Comparison of ENCODE assay signal across 18 mouse cellular contexts in genomic region chr10:88603256-88603655, GRCm38 (mm10). TPM values are rescaled to one million over a fixed set of nuclear protein-coding genes. Genes with fewer than 3 reads are reported as not detected.
DNase-seq lines count a peak whose midpoint lies in the region; ATAC-seq lines count a peak whose summit lies in the region.
"Had no signal": no experiment of that assay in that cellular context is flagged by ENCODE, and none has a peak within 500 bp of the region (broad histone marks: within the 10 kb centered on the region; RNA-seq: fewer than 3 reads in every experiment).

No protein-coding gene starts in this region.

- H3K4me3 ChIP-seq in neural tube, embryonic 15.5 days (replicated peaks), result no peak overlapping the region
- H3K4me3 ChIP-seq in hindbrain, embryonic 11.5 days (ENCODE audit: low read depth, low read length), result no peak overlapping the region
- peak overlapping the region; percentile 2; the same call in 1 of the 2 replicates for H3K4me3 ChIP-seq in limb, embryonic 15.5 days
- H3K4me3 ChIP-seq in kidney, embryonic 16.5 days (ENCODE audit: low read length), result no peak overlapping the region
- H3K4me3 ChIP-seq: erythroblast, embryonic 14.5 days; heart, embryonic 13.5 days had no signal

- no peaks in the 10 kb centered on the region for H3K27me3 ChIP-seq in neural tube, embryonic 15.5 days (replicated peaks)
- no peaks in the 10 kb centered on the region for H3K27me3 ChIP-seq in hindbrain, embryonic 11.5 days (ENCODE audit: control insufficient read depth, insufficient read depth, low read length)
- no peaks in the 10 kb centered on the region for H3K27me3 ChIP-seq in limb, embryonic 15.5 days
- H3K27me3 ChIP-seq in kidney, embryonic 16.5 days (ENCODE audit: insufficient read depth, low read length), result no peaks in the 10 kb centered on the region
- H3K27me3 ChIP-seq: heart, embryonic 13.5 days had no signal

- peak; percentile 32 for DNase-seq in neural tube, embryonic 10.5 days (ENCODE audit: extremely low spot score, low spot score)
- DNase-seq in hindbrain, embryonic 11.5 days (ENCODE audit: low spot score), result peak; percentile 46
- DNase-seq in frontal cortex, adult 2 months (ENCODE audit: extremely low spot score in 1 of 2, low spot score in 1 of 2), result no peak
- no peak for DNase-seq in thymus, postnatal 4 days
- DNase-seq: forebrain, postnatal 0 days; gastrocnemius, postnatal 14 days; heart, postnatal 4 days; kidney, adult 11 months; kidney, postnatal 4 days; layer of hippocampus, postnatal 36 days; left cerebral cortex, postnatal 4 days; lung, postnatal 14 days had no signal

- no peaks in the 10 kb centered on the region for H3K9me3 ChIP-seq in neural tube, embryonic 15.5 days (replicated peaks)
- H3K9me3 ChIP-seq in hindbrain, embryonic 11.5 days (ENCODE audit: control insufficient read depth, low read length), result no peaks in the 10 kb centered on the region
- no peaks in the 10 kb centered on the region for H3K9me3 ChIP-seq in limb, embryonic 15.5 days
- no peaks in the 10 kb centered on the region for H3K9me3 ChIP-seq in kidney, embryonic 16.5 days (ENCODE audit: low read length)
- H3K9me3 ChIP-seq: heart, embryonic 13.5 days had no signal

- ATAC-seq in neural tube, embryonic 15.5 days (ENCODE audit: low FRiP score), result no peak
- peak; percentile 58; the same call in 1 of the 2 replicates for ATAC-seq in hindbrain, embryonic 11.5 days (ENCODE audit: low FRiP score)
- no peak for ATAC-seq in limb, embryonic 15.5 days (ENCODE audit: insufficient number of reproducible peaks, low FRiP score, low TSS enrichment, low read depth)
- ATAC-seq in kidney, embryonic 16.5 days (ENCODE audit: low FRiP score, low TSS enrichment), result no peak
- ATAC-seq: forebrain, postnatal 0 days had no signal

- H3K4me2 ChIP-seq in neural tube, embryonic 15.5 days, result no peak overlapping the region
- no peak overlapping the region; the same call in 1 of the 2 replicates for H3K4me2 ChIP-seq in hindbrain, embryonic 11.5 days (replicated peaks; ENCODE audit: low read depth, low read length)
- no peak overlapping the region for H3K4me2 ChIP-seq in limb, embryonic 15.5 days
- no peak overlapping the region for H3K4me2 ChIP-seq in kidney, embryonic 16.5 days (replicated peaks; ENCODE audit: low read depth, low read length)
- H3K4me2 ChIP-seq: heart, embryonic 13.5 days had no signal

- H3K9ac ChIP-seq in neural tube, embryonic 15.5 days (replicated peaks), result no peak overlapping the region
- H3K9ac ChIP-seq in hindbrain, embryonic 11.5 days (ENCODE audit: low read depth, low read length), result no peak overlapping the region
- no peak overlapping the region for H3K9ac ChIP-seq in limb, embryonic 15.5 days
- no peak overlapping the region for H3K9ac ChIP-seq in kidney, embryonic 16.5 days (replicated peaks; ENCODE audit: low read length)
- H3K9ac ChIP-seq: forebrain, postnatal 0 days; heart, embryonic 13.5 days had no signal

- WGBS in neural tube, embryonic 15.5 days, result 19% methylated on average over 5 of the region's 5 CpGs
- WGBS in hindbrain, embryonic 11.5 days, result 18% methylated on average over 5 of the region's 5 CpGs
- WGBS in limb, embryonic 15.5 days, result 9% methylated on average over 5 of the region's 5 CpGs
- WGBS in kidney, embryonic 16.5 days, result 16% methylated on average over 5 of the region's 5 CpGs

- 0 out of 2 replicates have a peak, but pooled peaks cover 6% of the 10 kb centered on the region for H3K4me1 ChIP-seq in neural tube, embryonic 15.5 days
- 0 out of 2 replicates have a peak, but pooled peaks cover 2% of the 10 kb centered on the region for H3K4me1 ChIP-seq in hindbrain, embryonic 11.5 days (replicated peaks; ENCODE audit: control insufficient read depth, insufficient read depth, low read length)
- peaks cover 4% of the 10 kb centered on the region; the same call in 1 of the 2 replicates for H3K4me1 ChIP-seq in limb, embryonic 15.5 days
- peaks cover 6% of the 10 kb centered on the region; the same call in 1 of the 2 replicates for H3K4me1 ChIP-seq in kidney, embryonic 16.5 days (ENCODE audit: insufficient read depth, low read length)

- no peak overlapping the region for H3K27ac ChIP-seq in neural tube, embryonic 15.5 days (replicated peaks)
- no peak overlapping the region for H3K27ac ChIP-seq in hindbrain, embryonic 11.5 days (ENCODE audit: low read depth, low read length)
- H3K27ac ChIP-seq in limb, embryonic 15.5 days, result peak overlapping the region; percentile 11; the same call in 1 of the 2 replicates
- H3K27ac ChIP-seq in kidney, embryonic 16.5 days (ENCODE audit: low read length), result no peak overlapping the region
- H3K27ac ChIP-seq: heart, embryonic 13.5 days had no signal

- H3K36me3 ChIP-seq in neural tube, embryonic 15.5 days, result no peaks in the 10 kb centered on the region
- H3K36me3 ChIP-seq in hindbrain, embryonic 11.5 days (ENCODE audit: control insufficient read depth, insufficient read depth, low read length), result no peaks in the 10 kb centered on the region
- no peaks in the 10 kb centered on the region for H3K36me3 ChIP-seq in limb, embryonic 15.5 days
- no peaks in the 10 kb centered on the region for H3K36me3 ChIP-seq in kidney, embryonic 16.5 days (ENCODE audit: insufficient read depth, low read length)
- H3K36me3 ChIP-seq: heart, embryonic 13.5 days had no signal

RNA-seq across cellular contexts. Expression of gene Mybpc1, which starts 1.7 kb away (rescaled TPM):
- polyA plus RNA-seq in neural tube, embryonic 15.5 days (2015; fragmentation: Nextera tagmentation; extraction: Ambion mirVana), result 9.5 and 12.6 TPM in 2 replicates
- polyA plus RNA-seq in hindbrain, embryonic 11.5 days (2014; fragmentation: Nextera tagmentation; extraction: Ambion mirVana), result 8.6 and 9.5 TPM in 2 replicates
- polyA plus RNA-seq in limb, embryonic 15.5 days (2015; fragmentation: Nextera tagmentation; extraction: Ambion mirVana), result 69.8 and 231 TPM in 2 replicates
- polyA plus RNA-seq in kidney, embryonic 16.5 days (2015; fragmentation: Nextera tagmentation; extraction: Ambion mirVana), result 5.2 and 6.5 TPM in 2 replicates
- 12.3 and 13.3 TPM in 2 replicates for polyA plus RNA-seq in frontal cortex, adult 2 months (2012; rRNA removed)
- polyA plus RNA-seq: C2C12; erythroblast, embryonic 14.5 days had no signal

Comparison
In these comparisons a context has a peak if more than half of its experiments do, and no peak if none do; other contexts are left out.
1. DNase-seq: peak in neural tube, embryonic 10.5 days (single experiment) and hindbrain, embryonic 11.5 days (single experiment); none in frontal cortex, adult 2 months (0 of 2) and thymus, postnatal 4 days (single experiment).